Mouse (Mus musculus) intestine, embryonic 15.5 days (tissue): ENCODE measurements around the gene Swsap1. TPM values are rescaled to one million over a fixed set of nuclear protein-coding genes. Genes with fewer than 3 reads are reported as not detected.
A peak's percentile ranks its signal among the peaks of the same experiment; 100 is the strongest.

Experiments used
- ATAC-seq: fragments of 200-750 bp; cut with Nextera tagmentation; 2 replicates; pipeline ENCODE4 v1.8.0; 2017; ENCODE audit warnings: moderate TSS enrichment, moderate library complexity
- H3K27ac ChIP-seq: fragments of 300-500 bp; sonication (generic); 2 replicates; pipeline ENCODE4 v1.5.1; 2015; ENCODE audit warnings: mild to moderate bottlenecking, inconsistent platforms
- H3K27me3 ChIP-seq: fragments of 300-500 bp; sonication (generic); replicated peaks from 2 replicates; pipeline ENCODE4 v1.6.1; 2015; ENCODE audit warnings: inconsistent platforms
- H3K36me3 ChIP-seq: fragments of 300-500 bp; sonication (generic); 2 replicates; pipeline ENCODE4 v1.6.1; 2015; ENCODE audit warnings: inconsistent platforms
- H3K4me1 ChIP-seq: fragments of 300-500 bp; sonication (generic); replicated peaks from 2 replicates; pipeline ENCODE4 v1.6.1; 2015; ENCODE audit warnings: inconsistent platforms
- H3K4me2 ChIP-seq: fragments of 300-500 bp; sonication (generic); replicated peaks from 2 replicates; pipeline ENCODE4 v1.6.1; 2015; ENCODE audit warnings: mild to moderate bottlenecking, inconsistent platforms
- H3K4me3 ChIP-seq: fragments of 300-500 bp; sonication (generic); replicated peaks from 2 replicates; pipeline ENCODE4 v1.5.1; 2015; ENCODE audit warnings: inconsistent platforms
- H3K9ac ChIP-seq: fragments of 300-500 bp; sonication (generic); 2 replicates; pipeline ENCODE4 v1.6.1; 2015; ENCODE audit warnings: inconsistent platforms
- H3K9me3 ChIP-seq: fragments of 300-500 bp; sonication (generic); 2 replicates; pipeline ENCODE4 v1.6.1; 2016; ENCODE audit warnings: inconsistent platforms
- WGBS: fragments of 180-500 bp; shearing (Covaris S2); methylation state at CpG from one replicate; pipeline ENCODE4 v1.1.7; 2015; 5-methylcytosine and 5-hydroxymethylcytosine counted together
- polyA plus RNA-seq: library from polyadenylated mRNA; unstranded; fragments of >200 nt; fragmentation: Nextera tagmentation; extraction: Ambion mirVana; gene quantifications from 2 replicates; pipeline ENCODE4 v1.2.1, GENCODE M21; 2015

Swsap1 gene
- polyA plus RNA-seq: 5.2 and 5.7 TPM in 2 replicates

DNA sequence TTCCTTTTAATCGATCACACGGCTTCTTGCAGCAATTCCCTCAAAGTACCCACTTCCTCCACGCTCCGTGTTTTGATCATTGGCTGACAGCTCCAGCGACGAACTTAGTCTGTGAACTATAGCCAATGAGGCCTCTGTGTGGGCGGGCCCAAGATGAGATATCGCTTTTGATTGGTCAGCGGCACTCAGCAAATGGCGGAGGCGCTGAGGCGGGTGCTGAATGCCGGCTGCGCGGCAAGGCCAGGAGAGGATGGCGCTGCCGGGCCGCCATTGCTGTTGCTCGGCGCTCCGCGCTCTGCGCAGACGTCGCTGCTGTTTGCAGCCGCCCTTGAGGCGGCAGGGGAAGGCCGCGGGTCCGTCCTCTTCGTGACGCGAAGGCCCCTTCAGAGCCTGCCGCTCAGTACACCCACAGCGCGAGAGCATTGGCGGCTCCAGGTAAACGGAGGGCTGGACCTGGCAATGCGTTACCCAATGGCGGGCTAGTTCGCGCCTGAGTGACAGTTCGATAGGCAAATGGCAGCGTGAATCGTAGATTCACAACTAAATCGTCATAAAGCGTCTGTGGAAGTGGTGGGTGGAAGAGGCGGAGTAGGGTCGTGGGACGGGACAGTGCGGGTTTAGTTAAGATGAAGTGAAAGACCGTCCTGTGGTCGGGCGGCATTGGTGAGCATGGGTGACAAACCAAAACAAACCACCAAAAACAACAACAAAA lies at the start of gene Swsap1:
Gene Swsap1 (plus strand): TSS at position 186 of the 712 bp plus-strand sequence.
- WGBS: under 1% methylated on average over 54 of the region's 54 CpGs
- Histone ChIP-seq H3K27ac (peak within 1 kb of the TSS; percentile 95), H3K9me3 (no peaks in the 10 kb centered on the region), H3K36me3 (no peaks in the 10 kb centered on the region), H3K4me1 (peaks cover 8% of the 10 kb centered on the region), H3K9ac (peak within 1 kb of the TSS; percentile 93), H3K27me3 (peaks cover 14% of the 10 kb centered on the region), H3K4me3 (peak within 1 kb of the TSS; percentile 83), H3K4me2 (peak within 1 kb of the TSS; percentile 69)
- ATAC-seq: peak; percentile 99

DNA sequence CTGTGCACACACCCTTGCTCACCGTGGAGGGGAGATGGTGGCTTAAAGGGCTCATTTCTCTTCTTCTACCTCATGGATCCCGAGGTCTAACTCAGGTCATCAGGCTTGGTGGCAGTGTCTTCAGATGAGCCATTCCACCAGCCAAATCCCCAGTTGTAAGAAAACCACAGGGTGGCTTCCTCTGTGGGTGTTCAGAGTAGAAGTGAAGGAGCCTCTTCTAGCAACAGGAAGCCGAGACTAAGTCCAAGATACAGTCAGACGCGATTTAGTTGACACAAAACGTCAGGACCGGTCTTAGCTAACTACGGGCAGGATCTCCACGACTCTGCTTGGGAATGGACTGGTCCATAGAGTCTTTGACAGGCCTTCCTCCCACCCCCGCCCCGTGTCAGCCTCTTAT lies 47.3 kb upstream of the Swsap1 start:
- ATAC-seq: no peak

DNA sequence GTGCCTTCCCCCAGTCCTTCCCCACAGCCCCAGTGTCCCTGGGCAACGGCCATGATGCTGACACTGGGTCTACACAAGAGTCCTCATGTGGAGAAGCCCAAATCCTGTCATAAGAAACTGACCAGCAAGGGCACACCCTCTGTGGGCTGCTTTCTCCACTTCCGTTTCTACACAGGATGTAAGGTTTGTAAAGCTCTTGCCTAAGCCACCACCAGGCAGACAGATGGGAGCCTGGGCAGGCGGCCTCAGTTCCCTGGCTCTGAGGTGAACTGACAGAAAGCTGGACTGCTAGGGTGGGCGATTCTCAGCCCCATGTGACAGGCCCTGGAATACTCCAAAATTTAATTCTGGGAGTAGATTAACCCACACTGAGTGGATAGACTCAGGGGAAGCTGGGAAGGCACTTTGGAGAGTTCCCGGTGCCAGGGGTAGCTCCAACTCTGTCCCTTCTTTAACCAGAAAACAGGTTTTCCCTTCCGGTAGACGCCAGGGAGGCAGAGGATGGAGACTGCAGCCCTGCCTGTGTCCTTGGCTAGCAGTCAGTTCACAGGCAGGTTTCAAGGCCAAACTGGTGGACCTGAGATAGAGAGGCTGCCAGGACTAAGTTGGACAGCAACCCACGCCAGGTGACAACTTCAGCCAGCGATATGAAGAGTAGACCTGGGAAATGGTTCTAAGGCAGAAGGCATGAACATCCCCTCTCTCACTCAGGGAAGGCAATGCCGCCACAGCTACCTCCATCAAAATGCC lies 45.9 kb upstream of the Swsap1 start:
- Histone ChIP-seq H3K36me3 (no peaks in the 10 kb centered on the region), H3K27me3 (no peaks in the 10 kb centered on the region), H3K4me3 (no peak overlapping the region), H3K9ac (no peak overlapping the region), H3K9me3 (no peaks in the 10 kb centered on the region), H3K27ac (no peak overlapping the region), H3K4me1 (no peaks in the 10 kb centered on the region), H3K4me2 (no peak overlapping the region)
- 70% methylated on average over 10 of the region's 10 CpGs for WGBS
- no peak for ATAC-seq

More for the DNA sequence above, 47.3 kb upstream of the Swsap1 start:
- Histone ChIP-seq H3K9ac (no peak overlapping the region), H3K4me1 (no peaks in the 10 kb centered on the region), H3K27me3 (no peaks in the 10 kb centered on the region), H3K9me3 (no peaks in the 10 kb centered on the region), H3K27ac (no peak overlapping the region), H3K36me3 (no peaks in the 10 kb centered on the region), H3K4me2 (no peak overlapping the region), H3K4me3 (no peak overlapping the region)
- 73% methylated on average over 11 of the region's 11 CpGs for WGBS

DNA sequence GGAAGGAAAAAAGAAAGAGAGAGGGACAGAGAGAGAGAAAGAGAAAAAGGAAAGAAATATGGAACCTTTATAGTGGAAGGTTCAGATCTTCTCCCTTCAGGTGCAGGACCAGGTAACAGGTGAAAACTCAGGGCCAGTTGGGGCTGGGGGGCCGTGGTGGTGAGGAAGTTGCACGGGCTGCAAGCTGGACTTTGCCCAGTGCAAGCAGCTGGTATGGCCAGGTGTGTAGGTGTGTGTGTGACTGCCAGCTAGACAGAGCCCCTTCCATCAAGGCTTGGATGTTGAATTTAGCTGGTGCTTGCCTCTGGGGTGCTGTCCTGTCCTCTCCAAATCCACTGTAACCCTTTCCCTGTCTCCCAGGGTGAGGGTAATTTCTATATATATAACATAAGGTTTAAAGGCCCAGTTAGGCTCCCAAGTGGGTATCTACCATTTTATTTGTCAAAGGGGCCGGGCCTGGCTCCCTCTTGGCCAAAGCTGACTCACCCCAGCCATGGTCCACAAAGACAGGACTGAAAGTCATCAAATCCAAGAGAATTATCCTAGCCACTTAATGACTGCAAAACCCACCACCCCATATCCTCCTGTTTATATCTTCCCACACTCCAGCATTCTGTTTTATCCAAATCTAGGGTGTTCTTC lies 38.6 kb upstream of the Swsap1 start:
- H3K27me3 ChIP-seq: no peaks in the 10 kb centered on the region
- no peaks in the 10 kb centered on the region for H3K36me3 ChIP-seq
- ATAC-seq: peak; percentile 35
- no peaks in the 10 kb centered on the region for H3K9me3 ChIP-seq
- 0 out of 2 replicates have a peak overlapping the region, but pooled peaks have one; percentile 74 for H3K27ac ChIP-seq
- peak overlapping the region; percentile 57 for H3K4me3 ChIP-seq
- peaks cover 7% of the 10 kb centered on the region; the same call in 1 of the 2 replicates for H3K4me1 ChIP-seq
- peak overlapping the region; percentile 63 for H3K9ac ChIP-seq
- peak overlapping the region; percentile 88 for H3K4me2 ChIP-seq
- 39% methylated on average over 3 of the region's 3 CpGs for WGBS

DNA sequence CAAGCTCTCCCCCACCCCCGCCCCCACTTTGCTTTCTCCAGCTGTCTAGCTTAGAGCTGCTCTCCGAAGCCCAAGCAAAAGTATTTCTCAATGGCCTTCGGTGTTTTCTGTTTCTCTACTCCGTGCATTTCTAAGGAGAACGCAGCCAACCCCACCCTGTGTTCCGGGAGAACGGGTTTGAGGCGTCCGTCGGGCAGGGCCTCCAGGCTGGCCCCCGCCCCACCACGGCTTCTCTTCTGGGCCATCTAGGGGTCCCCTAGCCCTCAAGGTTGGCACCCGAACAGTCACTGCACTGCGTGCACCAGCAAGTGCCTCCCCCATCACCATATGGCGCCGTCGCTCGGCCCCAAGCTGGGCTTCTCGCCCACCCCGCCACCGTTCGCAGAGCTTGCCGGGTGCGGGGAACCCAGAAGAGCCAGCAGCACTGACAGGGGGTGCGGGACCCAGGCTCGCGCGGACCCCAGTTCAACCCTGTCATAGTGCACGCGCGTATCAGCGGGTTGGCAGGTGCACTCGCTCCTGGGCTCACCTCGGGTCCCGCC lies 38.0 kb upstream of the Swsap1 start:
- WGBS: 2% methylated on average over 35 of the region's 35 CpGs
- Histone ChIP-seq H3K4me2 (peak overlapping the region; percentile 88), H3K4me1 (peaks cover 7% of the 10 kb centered on the region; the same call in 1 of the 2 replicates), H3K9ac (peak overlapping the region; percentile 63), H3K36me3 (no peaks in the 10 kb centered on the region), H3K27ac (peak overlapping the region; percentile 74), H3K27me3 (no peaks in the 10 kb centered on the region), H3K9me3 (no peaks in the 10 kb centered on the region), H3K4me3 (peak overlapping the region; percentile 57)
- ATAC-seq: peak; percentile 71

DNA sequence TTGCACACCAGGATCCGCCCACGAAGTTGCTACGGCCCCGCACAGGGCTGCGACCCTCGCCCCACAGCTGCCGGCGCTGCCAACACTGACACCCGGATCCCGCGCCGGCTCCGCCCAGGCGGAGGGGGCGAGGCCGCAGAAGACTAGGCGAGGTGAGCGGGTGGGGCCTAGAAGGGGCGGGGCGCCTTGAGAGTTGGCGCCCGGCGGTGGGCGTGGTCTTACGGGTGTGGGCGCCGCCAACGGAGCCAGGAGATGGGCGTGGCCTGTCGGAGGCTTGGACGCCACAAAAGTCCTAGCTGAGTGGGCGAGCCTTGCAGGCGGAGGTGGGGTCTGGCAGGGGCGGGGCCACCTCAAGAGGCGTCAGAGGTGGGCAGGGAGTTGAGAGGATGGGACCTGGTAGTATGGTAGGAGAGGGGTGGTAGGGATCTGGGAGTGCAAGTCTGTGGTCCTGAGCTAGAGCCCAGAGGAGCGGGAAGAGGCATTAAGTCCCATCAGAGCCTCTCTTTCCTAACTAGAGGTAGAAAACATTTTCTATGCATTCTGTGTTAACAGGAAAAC lies 37.4 kb upstream of the Swsap1 start, which contains the start of gene Rab3d:
Gene Rab3d (minus strand): TSS at position 158 of the 558 bp plus-strand sequence.
- H3K27ac ChIP-seq: peak within 1 kb of the TSS; percentile 74
- peaks cover 7% of the 10 kb centered on the region; the same call in 1 of the 2 replicates for H3K4me1 ChIP-seq
- H3K36me3 ChIP-seq: no peaks in the 10 kb centered on the region
- no peaks in the 10 kb centered on the region for H3K27me3 ChIP-seq
- under 1% methylated on average over 36 of the region's 36 CpGs for WGBS
- peak within 1 kb of the TSS; percentile 88 for H3K4me2 ChIP-seq
- H3K9ac ChIP-seq: peak within 1 kb of the TSS; percentile 63
- peak; percentile 95 for ATAC-seq
- no peaks in the 10 kb centered on the region for H3K9me3 ChIP-seq
- H3K4me3 ChIP-seq: peak within 1 kb of the TSS; percentile 57

DNA sequence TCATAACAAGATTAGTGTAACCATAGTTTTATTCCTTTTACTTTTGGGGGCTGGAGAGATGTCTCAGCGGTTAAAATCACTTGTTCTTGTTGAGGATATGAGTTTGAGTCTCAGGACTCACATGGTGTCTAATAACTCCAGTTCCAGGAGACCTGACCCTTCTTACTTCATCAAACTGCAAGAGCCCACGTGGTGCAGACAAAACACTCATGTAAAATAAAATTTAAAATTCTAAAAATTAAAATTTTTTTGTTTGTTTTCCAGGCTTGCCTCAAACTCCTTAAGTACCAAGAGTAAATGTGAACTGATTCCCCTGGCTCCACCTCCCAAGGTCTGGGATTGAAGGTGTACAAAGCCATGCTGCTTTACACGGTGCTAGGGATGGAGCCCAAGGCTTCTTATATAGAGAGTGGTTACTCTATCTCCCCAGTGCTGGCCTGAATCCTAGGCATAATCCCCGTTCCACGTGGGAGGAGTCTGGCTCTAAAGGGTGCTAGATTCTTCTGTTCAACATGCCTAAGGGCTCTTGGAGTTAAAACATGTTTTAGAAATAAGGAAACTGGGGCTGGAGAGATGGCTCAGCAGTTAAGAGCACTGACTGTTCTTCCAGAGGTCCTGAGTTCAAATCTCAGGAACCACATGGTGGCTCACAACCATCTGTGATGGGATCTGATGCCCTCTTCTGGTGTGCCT lies 36.7 kb upstream of the Swsap1 start:
- H3K9ac ChIP-seq: no peak overlapping the region
- no peaks in the 10 kb centered on the region for H3K9me3 ChIP-seq
- H3K4me2 ChIP-seq: peak overlapping the region; percentile 88
- no peak overlapping the region for H3K27ac ChIP-seq
- WGBS: 25% methylated on average over 5 of the region's 5 CpGs
- H3K4me1 ChIP-seq: peaks cover 10% of the 10 kb centered on the region; the same call in 1 of the 2 replicates
- no peak for ATAC-seq
- H3K27me3 ChIP-seq: no peaks in the 10 kb centered on the region
- no peak overlapping the region for H3K4me3 ChIP-seq
- no peaks in the 10 kb centered on the region for H3K36me3 ChIP-seq

DNA sequence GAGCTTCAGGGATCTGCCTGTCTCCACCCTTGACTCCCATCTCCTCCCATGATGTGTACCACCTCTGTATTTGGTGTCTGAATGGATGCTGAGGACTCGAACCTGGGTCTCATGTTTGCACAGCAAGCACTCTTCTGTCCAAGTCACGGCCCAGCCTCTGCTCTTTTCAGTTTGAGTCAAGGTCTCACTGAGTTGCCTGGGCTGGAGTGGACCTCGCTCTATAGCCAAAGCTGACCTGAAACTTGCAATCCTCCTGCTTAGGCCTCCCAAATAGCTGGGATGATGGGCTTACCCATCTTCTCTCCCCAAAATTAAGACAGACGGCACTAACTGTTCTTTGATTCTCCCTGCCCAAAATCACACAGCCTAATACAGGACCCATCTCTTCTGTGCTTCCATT lies 32.5 kb upstream of the Swsap1 start:
- H3K36me3 ChIP-seq: no peaks in the 10 kb centered on the region
- H3K27me3 ChIP-seq: no peaks in the 10 kb centered on the region
- WGBS: 88% methylated on average over 4 of the region's 4 CpGs
- no peak for ATAC-seq
- peaks cover 15% of the 10 kb centered on the region; the same call in 1 of the 2 replicates for H3K4me1 ChIP-seq
- no peak overlapping the region for H3K4me3 ChIP-seq
- no peak overlapping the region for H3K27ac ChIP-seq
- H3K9ac ChIP-seq: no peak overlapping the region
- H3K9me3 ChIP-seq: no peaks in the 10 kb centered on the region
- no peak overlapping the region for H3K4me2 ChIP-seq

DNA sequence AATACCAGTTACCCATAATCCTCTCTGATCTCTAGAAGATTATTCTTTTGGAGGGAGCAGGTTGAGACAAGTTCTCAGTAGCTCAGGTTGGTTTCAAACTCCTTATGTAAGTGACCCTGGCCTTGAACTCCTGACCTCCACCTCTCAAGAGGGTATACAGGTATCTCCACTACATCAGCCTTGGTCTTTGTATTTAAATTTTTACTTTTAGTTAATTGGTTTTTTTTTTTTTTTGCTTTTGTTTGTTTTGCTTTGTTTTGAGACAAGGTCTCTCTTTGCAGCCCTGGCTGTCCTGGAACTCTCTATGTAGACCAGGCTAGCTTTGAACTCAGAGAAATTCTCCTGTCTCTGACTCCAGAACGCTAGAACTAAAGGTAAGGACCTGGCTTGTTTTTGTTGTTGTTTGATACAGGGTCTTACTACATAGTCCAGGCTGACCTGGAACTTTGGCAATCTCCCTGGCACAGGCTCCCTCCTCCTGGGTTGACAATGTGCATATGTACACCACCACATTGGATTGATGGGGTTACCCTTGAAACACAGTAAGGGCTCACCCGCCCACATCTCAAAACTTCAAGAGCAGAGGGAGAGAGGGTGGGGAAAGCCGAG lies 32.0 kb upstream of the Swsap1 start:
- Histone ChIP-seq H3K36me3 (no peaks in the 10 kb centered on the region), H3K9me3 (no peaks in the 10 kb centered on the region), H3K27me3 (no peaks in the 10 kb centered on the region), H3K4me1 (peaks cover 13% of the 10 kb centered on the region; the same call in 1 of the 2 replicates), H3K27ac (no peak overlapping the region), H3K4me3 (no peak overlapping the region), H3K9ac (no peak overlapping the region), H3K4me2 (no peak overlapping the region)
- no peak for ATAC-seq
- WGBS: 56% methylated on average over 3 of the region's 3 CpGs

DNA sequence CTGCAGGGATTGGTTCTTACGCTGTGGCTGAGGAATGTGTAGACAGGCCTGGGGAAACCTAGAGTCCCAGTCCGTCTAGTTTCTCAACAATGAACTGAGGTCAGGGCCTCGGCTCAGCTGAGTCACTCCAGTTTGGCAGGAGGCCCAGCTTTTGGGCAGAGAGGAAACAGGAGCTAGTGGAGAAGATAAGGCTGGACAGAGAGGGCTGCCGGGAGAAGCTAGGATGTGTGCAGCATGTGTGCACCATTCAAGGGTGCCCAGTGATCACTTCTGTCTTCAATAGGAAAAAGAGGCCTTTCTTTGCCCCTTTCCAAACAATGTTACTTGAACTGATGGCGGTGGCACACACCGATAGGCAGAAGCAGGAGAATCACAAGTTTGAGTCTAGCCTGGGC lies 31.5 kb upstream of the Swsap1 start:
- H3K27me3 ChIP-seq: no peaks in the 10 kb centered on the region
- H3K4me1 ChIP-seq: peaks cover 13% of the 10 kb centered on the region; the same call in 1 of the 2 replicates
- ATAC-seq: peak; percentile 27; the same call in 1 of the 2 replicates
- H3K36me3 ChIP-seq: no peaks in the 10 kb centered on the region
- no peak overlapping the region for H3K4me2 ChIP-seq
- no peak overlapping the region for H3K4me3 ChIP-seq
- 46% methylated on average over 6 of the region's 6 CpGs for WGBS
- H3K9me3 ChIP-seq: no peaks in the 10 kb centered on the region
- no peak overlapping the region for H3K9ac ChIP-seq
- no peak overlapping the region for H3K27ac ChIP-seq

DNA sequence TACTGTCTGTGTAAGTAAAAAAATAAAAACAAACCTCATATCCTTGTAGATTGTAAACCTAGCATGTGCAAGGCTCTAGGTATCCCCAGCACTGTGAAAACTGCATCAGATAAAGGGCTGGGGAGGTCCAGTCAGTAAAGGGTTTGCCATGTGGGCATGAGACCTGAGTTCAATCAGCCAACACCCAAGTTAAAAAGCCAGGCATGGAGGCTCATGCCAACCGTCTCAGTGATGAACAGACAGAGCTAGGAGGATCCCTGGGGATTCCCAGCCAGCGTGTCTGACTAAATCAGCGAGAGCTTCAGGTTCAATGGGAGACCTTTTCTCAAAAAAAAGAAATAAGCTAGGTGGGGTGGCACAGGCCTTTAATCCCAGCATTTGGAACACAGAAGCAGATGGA lies 30.5 kb upstream of the Swsap1 start:
- no peaks in the 10 kb centered on the region for H3K9me3 ChIP-seq
- no peak for ATAC-seq
- no peak overlapping the region for H3K9ac ChIP-seq
- no peak overlapping the region for H3K4me2 ChIP-seq
- H3K4me1 ChIP-seq: peaks cover 13% of the 10 kb centered on the region; the same call in 1 of the 2 replicates
- WGBS: 86% methylated on average over 3 of the region's 3 CpGs
- H3K27ac ChIP-seq: no peak overlapping the region
- H3K4me3 ChIP-seq: no peak overlapping the region
- H3K27me3 ChIP-seq: no peaks in the 10 kb centered on the region
- no peaks in the 10 kb centered on the region for H3K36me3 ChIP-seq
